Mouse (Mus musculus) heart, adult 2 months (tissue): ENCODE results near the gene Adgrv1. TPM values are rescaled to one million over a fixed set of nuclear protein-coding genes. Genes with fewer than 3 reads are reported as not detected.

Experiments
- DNase-seq, 2 experiments: peaks; one replicate each; pipeline ENCODE4 v3.0.0; 2021
- H3K27ac ChIP-seq: fragments of 200-600 bp; 2 replicates; pipeline ENCODE4 v1.8.1; 2022
- H3K27me3 ChIP-seq: fragments of 200-500 bp; 2 replicates; pipeline ENCODE4 v1.6.1; 2012; ENCODE audit warnings: mild to moderate bottlenecking, low read length, inconsistent platforms, mixed read lengths; ENCODE audit not compliant: control insufficient read depth, insufficient read depth
- H3K36me3 ChIP-seq: fragments of 200-500 bp; 2 replicates; pipeline ENCODE4 v1.6.1; 2012; ENCODE audit warnings: low read length, inconsistent platforms; ENCODE audit not compliant: control insufficient read depth, insufficient read depth
- H3K4me1 ChIP-seq: fragments of 200-500 bp; 2 replicates; pipeline ENCODE4 v1.6.1; 2011; ENCODE audit warnings: low read length; ENCODE audit not compliant: control insufficient read depth, insufficient read depth
- H3K4me3 ChIP-seq: fragments of 200-600 bp; 2 replicates; pipeline ENCODE4 v1.8.1; 2022
- H3K79me2 ChIP-seq: fragments of 200-500 bp; replicated peaks from 2 replicates; pipeline ENCODE4 v1.6.1; 2012; ENCODE audit warnings: mild to moderate bottlenecking, inconsistent platforms, low read length, moderate library complexity, mixed read lengths; ENCODE audit not compliant: control insufficient read depth, insufficient read depth
- H3K9ac ChIP-seq: fragments of 200-500 bp; 2 replicates; pipeline ENCODE4 v1.6.1; 2012; ENCODE audit warnings: low read depth, mild to moderate bottlenecking, control low read depth, inconsistent platforms, low read length, mixed read lengths
- CTCF ChIP-seq: fragments of 200-600 bp; IDR thresholded peaks from 2 replicates; pipeline ENCODE4 v1.8.1; 2022; ENCODE audit warnings: antibody characterized with exemption, mild to moderate bottlenecking, moderate library complexity
- EP300 ChIP-seq: fragments of 200-500 bp; IDR thresholded peaks from 2 replicates; pipeline ENCODE4 v1.6.1; 2011; ENCODE audit warnings: low read depth, low read length, control low read depth; ENCODE audit not compliant: insufficient read depth
- POLR2A ChIP-seq: fragments of 200-500 bp; IDR thresholded peaks from 2 replicates; pipeline ENCODE4 v1.6.1; 2011; ENCODE audit warnings: mild to moderate bottlenecking, low read depth, low read length, control low read depth; ENCODE audit not compliant: insufficient read depth
- WGBS: fragments of 180-500 bp; shearing (Covaris S2); methylation state at CpG from one replicate; pipeline ENCODE4 v1.1.7; 2018; 5-methylcytosine and 5-hydroxymethylcytosine counted together
- intact Hi-C: fragments of 180-260 bp; cut with DNase I; formaldehyde crosslinking; loops from one replicate; pipeline ENCODE4 v1.15.1; 2025
- polyA plus RNA-seq: library from polyadenylated mRNA; depleted of rRNA; stranded (reverse); fragments of >200 nt; gene quantifications from 2 replicates; pipeline ENCODE4 v1.2.3, GENCODE M21; 2012
- total RNA-seq, 2 experiments: library from RNA; stranded (reverse); gene quantifications; 2 replicates each; pipeline ENCODE4 v1.2.3; 2021

Adgrv1 gene
- total and polyA plus RNA-seq, 3 experiments: 0.18 to 0.30 TPM; not detected in 1

DNA sequence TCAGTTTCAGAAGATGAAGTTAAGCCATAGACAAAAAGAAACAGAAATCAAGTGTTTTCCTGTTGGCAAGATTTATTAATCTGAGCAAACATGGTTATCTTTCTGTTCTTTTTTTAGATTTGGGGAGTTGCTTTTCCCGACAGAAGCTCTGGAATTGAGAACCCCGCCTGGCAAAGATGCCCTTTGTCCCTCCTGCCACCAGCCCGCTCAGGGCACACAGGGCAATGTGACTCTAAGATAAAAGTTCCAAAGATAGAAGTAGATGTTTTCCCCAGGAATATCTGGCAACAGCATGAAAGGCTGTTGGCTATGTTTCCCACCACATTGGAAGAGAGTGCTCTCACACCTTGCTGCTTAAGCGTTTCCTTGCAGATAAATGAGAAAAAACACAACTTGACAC lies 264.0 kb downstream of the Adgrv1 start:
- intact Hi-C loops: loop anchor here (1.0 to 10.0 kb wide), 4 partner anchors 57 to 488 kb away; no protein-coding TSS in a partner anchor
- Histone ChIP-seq H3K27me3 (no peaks in the 10 kb centered on the region), H3K36me3 (no peaks in the 10 kb centered on the region; the same call in 1 of the 2 replicates), H3K4me3 (no peak overlapping the region), H3K27ac (peak overlapping the region; percentile 52), H3K79me2 (no peaks in the 10 kb centered on the region), H3K4me1 (no peaks in the 10 kb centered on the region; the same call in 1 of the 2 replicates), H3K9ac (no peak overlapping the region)
- peak in 1 of 2 experiments; percentile 31 for DNase-seq
- WGBS: 19% methylated on average over 4 of the region's 4 CpGs
- TF ChIP-seq POLR2A: no peak

DNA sequence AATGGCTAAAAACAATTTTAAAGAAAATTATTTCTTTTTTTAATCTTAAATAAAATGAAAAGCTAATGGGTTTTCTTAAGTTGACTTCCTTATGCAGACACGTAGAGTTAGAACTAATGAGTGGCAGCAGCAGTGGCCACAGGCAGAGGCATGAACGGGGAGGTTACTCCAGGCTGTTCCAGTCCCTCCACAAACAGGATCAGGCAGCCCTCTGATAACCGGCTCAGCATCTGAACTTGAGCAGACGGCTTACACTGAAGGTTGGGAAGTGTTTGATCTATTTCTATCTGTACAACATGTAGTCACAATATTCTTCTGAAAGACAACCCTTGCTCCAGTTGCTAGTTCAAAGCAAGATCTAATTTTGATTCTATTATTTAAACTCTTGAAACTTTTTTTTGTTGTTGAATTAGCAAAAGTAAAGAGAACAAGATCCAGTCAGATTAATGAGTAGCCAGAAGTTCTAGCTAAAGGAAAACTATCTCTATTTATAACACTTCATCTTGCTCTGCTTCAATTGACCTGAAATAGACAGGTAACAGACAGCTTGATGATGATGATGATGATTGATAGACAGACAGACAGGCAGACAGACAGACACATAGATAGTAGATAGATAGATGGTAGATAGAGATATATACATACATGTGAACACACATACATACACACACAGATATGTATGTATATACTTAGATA lies 265.1 kb downstream of the Adgrv1 start:
- H3K9ac ChIP-seq: no peak overlapping the region
- no peaks in the 10 kb centered on the region for H3K27me3 ChIP-seq
- intact Hi-C loops: loop anchor here (2.0 to 10.0 kb wide), 3 partner anchors 56 to 403 kb away; no protein-coding TSS in a partner anchor
- H3K4me1 ChIP-seq: no peaks in the 10 kb centered on the region; the same call in 1 of the 2 replicates
- no peak overlapping the region for H3K27ac ChIP-seq
- 50% methylated on average over 4 of the region's 4 CpGs for WGBS
- no peaks in the 10 kb centered on the region; the same call in 1 of the 2 replicates for H3K36me3 ChIP-seq
- no peak for DNase-seq
- H3K79me2 ChIP-seq: no peaks in the 10 kb centered on the region
- no peak overlapping the region for H3K4me3 ChIP-seq
- TF ChIP-seq CTCF (no peak), EP300 (no peak), POLR2A (no peak)

DNA sequence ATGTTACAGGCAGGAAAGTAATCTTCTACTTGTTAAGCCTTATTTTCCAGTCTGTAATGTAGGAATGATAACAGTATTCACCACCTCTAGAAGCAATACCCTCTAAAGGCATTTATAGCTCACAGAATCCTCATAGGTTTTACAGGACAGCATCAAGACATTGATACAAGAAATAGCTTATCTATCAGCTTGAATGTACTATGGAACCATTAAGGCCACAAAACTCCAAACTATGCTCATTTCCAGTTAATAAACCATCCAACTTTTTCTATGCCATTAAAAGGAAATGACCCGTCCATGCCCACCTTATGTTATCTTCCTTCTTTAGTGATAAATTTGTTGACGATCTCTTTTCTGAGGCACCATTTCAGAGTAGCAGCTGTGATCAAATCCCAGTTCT lies 272.6 kb downstream of the Adgrv1 start:
- Histone ChIP-seq H3K27me3 (no peaks in the 10 kb centered on the region), H3K27ac (no peak overlapping the region), H3K4me3 (no peak overlapping the region), H3K79me2 (no peaks in the 10 kb centered on the region), H3K9ac (no peak overlapping the region), H3K36me3 (no peaks in the 10 kb centered on the region), H3K4me1 (no peaks in the 10 kb centered on the region)
- no peak for TF ChIP-seq EP300
- no peak for TF ChIP-seq POLR2A
- TF ChIP-seq CTCF: no peak
- intact Hi-C loops: loop anchor here (10.0 kb wide), 1 partner anchor 396 kb away; no protein-coding TSS in a partner anchor
- no peak for DNase-seq
- 68% methylated on average over 2 of the region's 2 CpGs for WGBS

DNA sequence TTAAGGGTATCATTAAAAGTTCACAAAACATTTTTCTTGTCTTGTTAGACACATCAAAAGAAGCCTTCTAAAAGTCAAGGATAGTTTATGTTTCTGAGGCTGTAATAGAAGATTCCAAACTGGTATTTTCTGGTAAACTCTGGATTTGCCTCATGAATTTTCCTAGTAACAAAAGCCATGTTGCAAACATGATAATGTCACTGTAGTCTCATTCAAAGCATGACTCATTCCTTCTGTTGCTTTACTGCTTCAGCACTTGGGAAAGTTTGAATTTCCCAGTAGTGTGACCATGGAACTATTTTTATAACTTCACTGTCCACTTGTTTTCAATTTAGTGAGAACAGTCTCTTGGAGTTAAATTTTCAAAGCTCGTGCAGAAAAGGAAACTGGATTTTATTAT lies 274.2 kb downstream of the Adgrv1 start:
- no peak for DNase-seq
- Histone ChIP-seq H3K79me2 (no peaks in the 10 kb centered on the region), H3K9ac (no peak overlapping the region), H3K4me1 (no peaks in the 10 kb centered on the region), H3K27me3 (no peaks in the 10 kb centered on the region), H3K4me3 (no peak overlapping the region), H3K36me3 (no peaks in the 10 kb centered on the region), H3K27ac (peak overlapping the region; percentile 22)
- 7% methylated on average over 1 of the region's 1 CpGs for WGBS
- intact Hi-C loops: no loop called here
- TF ChIP-seq EP300: no peak
- TF ChIP-seq CTCF: no peak
- TF ChIP-seq POLR2A: no peak

DNA sequence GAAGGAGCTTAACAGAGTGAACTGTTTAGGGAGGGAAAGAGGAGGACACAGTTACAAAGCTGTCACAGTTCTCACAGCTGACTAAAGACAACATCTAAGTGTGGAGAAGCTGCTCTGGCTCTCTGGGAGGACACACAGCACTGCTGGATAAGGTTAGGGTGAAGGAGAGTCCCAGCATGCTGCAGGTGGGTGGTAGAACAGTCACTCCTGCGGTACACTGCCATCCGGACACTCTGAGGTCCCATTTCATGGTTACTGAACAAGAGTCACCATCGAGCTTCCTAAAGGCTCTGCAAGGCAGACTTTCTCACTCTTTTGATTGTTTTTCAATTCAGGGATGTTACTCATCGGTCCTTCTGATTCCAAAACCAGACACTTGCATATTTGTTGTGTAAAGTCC lies 274.6 kb downstream of the Adgrv1 start:
- Histone ChIP-seq H3K27ac (peak overlapping the region; percentile 22), H3K4me1 (no peaks in the 10 kb centered on the region), H3K4me3 (no peak overlapping the region), H3K79me2 (no peaks in the 10 kb centered on the region), H3K36me3 (no peaks in the 10 kb centered on the region), H3K27me3 (no peaks in the 10 kb centered on the region), H3K9ac (no peak overlapping the region)
- intact Hi-C loops: no loop called here
- 56% methylated on average over 4 of the region's 4 CpGs for WGBS
- TF ChIP-seq EP300 (no peak), POLR2A (no peak), CTCF (no peak)
- DNase-seq: no peak

DNA sequence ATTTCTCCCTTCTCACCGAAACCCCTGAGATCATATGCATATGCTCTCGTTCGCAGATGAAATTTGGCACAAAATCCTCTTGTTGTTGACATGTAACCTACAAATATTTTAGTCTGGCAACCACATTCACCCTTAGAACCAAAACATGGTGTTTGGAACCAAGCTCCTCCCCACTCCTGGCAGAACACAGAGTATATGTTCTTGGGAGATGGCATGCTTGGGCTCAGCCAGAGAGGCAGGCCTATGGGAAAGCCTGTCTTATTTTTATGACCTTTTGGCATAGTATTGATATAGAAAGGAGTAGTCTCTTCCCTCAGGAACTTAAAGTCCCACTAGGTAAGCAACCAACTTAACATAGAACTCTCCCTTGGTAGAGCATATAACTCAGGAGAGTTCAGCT lies 275.7 kb downstream of the Adgrv1 start:
- intact Hi-C loops: no loop called here
- Histone ChIP-seq H3K79me2 (no peaks in the 10 kb centered on the region), H3K9ac (no peak overlapping the region), H3K27me3 (no peaks in the 10 kb centered on the region), H3K36me3 (no peaks in the 10 kb centered on the region), H3K4me3 (no peak overlapping the region), H3K27ac (no peak overlapping the region), H3K4me1 (no peaks in the 10 kb centered on the region)
- 90% methylated on average over 3 of the region's 3 CpGs for WGBS
- no peak for TF ChIP-seq CTCF
- no peak for TF ChIP-seq EP300
- TF ChIP-seq POLR2A: no peak
- no peak for DNase-seq
